Mouse (Mus musculus): ENCODE data around the gene Fam120a.

DNA sequence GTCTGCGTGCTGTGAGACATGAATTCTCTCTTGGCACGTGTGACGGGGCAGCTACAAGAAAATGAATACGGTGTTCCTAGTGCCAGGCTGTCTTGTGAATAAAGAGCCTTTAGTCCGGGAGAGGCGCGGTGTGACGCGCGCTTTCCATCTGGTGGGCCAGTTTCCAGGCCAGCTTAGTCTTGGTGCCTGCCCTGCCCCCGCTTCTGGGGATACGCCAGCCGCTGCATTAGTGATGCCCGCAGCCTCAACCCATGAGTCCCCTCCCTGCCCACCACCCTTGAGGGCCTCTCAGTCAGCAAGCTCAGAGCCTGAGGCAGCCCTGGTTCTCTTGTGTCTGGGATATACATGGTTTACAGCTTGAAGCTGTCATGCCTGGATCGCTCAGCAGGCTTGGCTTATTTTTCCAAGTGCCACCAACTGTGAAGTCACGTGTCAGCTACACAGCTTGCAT is 48.5 kb upstream of the Fam120a start:
- TF ChIP-seq CTCF (IDR thresholded peaks at IDR 0.05; ENCODE audit: borderline replicate concordance, control insufficient read depth, extremely low read depth, insufficient read depth, low read length, poor library complexity) (no peak), POLR2A (IDR thresholded peaks at IDR 0.05; ENCODE audit: control insufficient read depth, extremely low read depth, insufficient read depth, low read length, poor library complexity) (no peak)
